Mouse (Mus musculus) heart, adult 8-10 months (tissue): ENCODE data around the gene Gm10447. TPM values are rescaled to one million over a fixed set of nuclear protein-coding genes. Genes with fewer than 3 reads are reported as not detected.

Source experiments
- DNase-seq: peaks from one replicate; pipeline ENCODE4 v3.0.0; 2022; ENCODE audit warnings: low spot score
- total RNA-seq, 4 experiments: library from RNA; stranded (reverse); gene quantifications; 2 replicates each; pipeline ENCODE4 v1.2.4; 2022

The Gm10447 gene
- total RNA-seq, 4 experiments from 2014 or later: not detected

DNA sequence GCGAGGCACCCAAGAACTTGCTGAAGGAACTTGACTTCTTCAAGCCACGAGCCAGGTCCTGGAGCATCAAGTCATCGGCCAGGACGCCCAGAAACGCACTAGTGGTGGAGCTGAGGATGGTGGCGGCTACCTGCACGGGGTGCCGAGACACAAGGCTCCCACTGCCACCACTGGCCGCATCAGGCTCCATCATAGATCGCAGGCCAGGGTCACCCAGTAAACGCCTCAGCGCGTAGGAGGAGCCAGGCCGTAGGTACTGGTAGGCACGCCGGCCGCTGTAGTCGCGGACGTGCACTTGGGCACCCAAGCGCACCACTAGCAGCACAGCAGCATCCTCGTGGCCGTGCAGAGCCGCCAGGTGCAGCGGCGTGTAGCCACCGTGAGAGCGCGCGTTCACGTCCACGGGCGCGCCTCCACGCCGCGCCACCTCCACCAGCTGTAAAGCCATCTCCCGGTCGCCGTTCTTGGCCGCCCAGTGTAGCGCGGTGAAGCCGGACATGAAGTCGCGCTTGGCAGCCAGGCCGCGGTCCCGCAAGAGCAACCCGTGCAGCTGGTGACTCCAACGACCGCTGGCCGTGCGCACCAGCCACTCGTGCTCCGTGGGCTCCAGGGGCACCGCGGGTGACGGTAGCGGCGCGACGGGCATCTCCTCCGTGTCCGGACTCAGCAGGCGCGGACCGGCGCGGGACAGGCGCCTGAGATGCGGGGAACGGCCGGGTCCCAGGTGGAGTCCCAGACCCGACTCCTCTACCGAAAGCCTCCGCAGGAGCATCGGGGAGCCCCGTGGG is 21.7 kb upstream of the Gm10447 start:
- DNase-seq: no peak

DNA sequence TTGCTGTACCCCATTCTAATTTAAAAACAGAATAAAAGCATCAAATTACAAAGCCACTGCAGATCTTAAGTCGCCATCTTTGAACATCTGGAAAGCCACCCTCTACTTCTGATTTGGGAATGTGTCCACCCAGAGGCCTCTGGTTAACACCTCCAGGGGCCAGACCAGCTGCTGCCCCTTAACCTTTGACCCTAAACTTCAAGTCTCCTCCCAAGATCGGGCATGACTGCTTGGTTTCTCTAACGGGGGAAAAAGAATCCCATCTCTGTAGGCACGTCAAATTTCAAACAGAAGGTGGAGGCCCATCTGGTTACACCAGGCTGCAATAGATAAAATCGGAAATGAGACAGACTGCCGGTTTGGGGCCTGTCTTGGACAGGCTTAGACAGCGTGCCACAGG is 20.9 kb upstream of the Gm10447 start:
- no peak for DNase-seq

DNA sequence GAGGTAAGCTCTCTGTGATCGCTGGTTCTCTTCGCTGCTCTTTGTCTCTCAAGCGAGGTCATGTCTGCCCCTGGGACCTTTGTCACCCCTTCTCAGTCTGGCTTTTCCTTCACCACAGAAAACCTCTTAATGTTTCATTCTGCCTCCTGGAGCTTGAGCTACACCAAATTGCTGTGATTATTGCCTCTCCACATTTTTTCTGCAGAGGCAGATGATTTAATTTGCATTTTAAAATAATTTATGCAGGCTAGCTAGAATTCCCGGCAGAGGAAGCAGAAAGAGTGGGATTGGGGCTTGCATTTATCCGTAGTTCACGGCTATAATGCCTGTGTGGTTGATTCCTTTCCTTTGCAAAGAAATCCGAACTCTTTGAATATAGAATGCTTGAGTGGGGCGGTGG is 18.7 kb upstream of the Gm10447 start:
- no peak for DNase-seq

DNA sequence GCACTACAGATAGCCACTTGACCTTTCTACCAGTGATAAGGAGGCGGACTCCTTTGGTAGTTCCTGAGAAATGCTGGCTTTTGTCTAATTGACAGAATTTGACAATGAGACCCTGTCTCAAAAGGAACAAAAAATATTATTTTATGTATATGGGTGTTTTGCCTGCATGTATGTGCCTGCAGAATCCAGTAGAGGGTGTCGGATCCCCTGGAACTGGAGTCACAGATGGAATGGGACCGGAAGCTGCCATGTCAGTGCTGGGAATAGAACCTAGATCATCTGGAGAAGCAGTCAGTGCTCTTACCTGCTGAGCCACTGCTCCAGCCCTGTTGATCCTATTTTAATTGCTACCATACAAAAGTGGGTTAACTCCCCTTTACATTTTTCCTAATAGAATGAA is 15.8 kb upstream of the Gm10447 start:
- DNase-seq: no peak

DNA sequence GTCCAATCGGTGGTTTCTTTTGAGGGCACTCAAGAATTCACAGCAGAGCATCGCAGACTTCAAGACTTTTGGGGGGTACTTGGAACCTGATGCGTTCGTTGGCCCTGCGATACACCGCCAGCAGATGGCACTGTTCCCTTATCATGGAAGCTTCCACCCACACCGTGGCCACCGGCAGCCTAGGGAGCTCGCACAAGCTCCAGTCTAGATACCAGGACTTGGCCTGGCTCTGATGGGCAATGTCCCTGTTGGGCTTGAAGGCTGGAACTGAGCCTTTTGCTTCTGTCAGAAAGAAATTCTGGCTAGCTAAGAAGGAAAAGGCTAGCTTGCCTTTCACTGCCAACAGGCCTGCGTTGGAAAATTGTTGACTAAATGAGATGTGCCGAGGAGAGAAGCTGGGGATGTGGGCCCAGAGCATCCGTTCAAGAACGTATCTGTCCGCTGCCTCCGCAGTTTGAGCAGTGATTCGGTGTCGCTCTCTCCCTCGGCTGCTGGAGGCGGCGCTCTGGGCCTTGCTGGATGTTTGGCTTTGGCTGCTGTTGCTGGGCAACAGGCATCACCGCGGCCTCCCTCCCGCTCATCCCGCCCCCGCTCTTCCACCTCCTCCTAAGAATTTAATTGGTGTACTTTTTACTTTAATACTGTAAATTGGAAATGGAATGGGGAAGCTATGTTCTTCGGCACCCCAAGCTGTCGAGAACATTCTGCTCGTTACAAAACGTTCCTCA is 13.2 kb upstream of the Gm10447 start, which contains the start of gene Gm9837:
Gm9837 (minus strand) TSS at position 512 of the 728 bp plus-strand sequence.
- peak; percentile 90 for DNase-seq

DNA sequence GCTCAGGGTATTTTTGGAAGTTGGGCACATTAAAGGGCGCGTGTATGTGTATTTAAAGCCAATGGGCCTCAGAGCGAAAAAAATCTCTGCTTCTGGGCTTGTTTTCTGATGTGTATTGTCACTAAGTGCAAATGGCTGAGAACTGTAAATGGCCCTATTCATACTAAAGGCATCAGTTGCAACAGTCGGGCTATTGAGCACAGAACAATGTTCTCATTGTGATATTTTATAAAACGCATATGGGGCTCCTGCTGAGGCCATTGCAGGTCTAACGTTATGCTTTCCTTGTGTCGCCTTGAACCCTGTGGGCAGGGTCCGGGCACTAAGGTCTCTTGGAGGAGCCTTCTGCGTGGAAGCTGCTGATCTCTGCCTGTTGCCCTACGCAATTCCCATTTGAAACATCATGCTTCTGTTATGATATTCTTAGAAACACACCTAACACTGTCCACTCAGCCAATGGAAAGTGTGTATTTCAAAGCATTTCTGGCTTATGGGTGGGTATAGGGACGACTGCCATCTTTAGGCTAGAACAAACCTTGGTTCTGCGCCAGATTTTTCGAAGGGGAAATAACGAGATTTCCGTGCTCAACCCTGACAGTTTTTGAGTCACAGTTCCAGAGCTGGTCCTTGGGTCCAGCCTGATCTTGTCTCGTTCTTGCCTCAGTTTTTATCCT is 12.5 kb upstream of the Gm10447 start:
- no peak for DNase-seq

DNA sequence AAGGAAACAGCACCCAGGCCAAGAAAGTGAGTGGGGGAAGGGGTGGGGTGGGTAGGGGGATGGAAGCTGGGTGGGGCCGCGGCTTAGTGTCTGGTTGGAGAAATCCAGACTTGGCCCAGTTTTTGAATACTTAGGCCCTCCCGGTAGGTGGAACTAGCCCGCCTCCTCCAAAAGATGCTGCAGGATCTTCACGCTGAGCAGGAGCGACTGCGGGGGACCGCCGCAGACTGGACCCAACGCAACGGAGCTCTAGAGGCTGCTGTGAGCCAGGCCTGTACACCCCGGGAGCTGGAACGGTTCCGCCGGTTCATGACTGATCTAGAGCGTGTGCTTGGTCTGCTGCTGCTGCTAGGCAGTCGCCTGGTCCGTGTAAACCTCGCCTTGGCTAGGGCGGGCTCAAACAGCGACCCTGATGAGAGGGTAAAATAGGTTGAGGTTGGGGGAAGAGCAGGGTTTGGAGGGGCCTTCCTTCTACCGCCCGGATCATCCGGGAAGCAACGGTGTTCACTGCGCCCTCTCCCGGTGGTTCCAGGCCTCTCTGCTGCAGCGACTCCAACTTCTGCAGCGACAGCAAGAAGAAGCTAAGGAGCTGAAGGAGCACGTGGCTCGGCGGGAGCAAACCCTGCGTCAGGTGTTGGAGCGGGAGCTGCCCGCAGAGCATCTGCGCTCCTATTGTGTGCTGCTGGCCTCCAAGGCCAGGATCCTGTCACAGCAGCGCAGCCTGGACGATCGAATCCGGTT is 9.5 kb upstream of the Gm10447 start:
- DNase-seq: peak; percentile 62

DNA sequence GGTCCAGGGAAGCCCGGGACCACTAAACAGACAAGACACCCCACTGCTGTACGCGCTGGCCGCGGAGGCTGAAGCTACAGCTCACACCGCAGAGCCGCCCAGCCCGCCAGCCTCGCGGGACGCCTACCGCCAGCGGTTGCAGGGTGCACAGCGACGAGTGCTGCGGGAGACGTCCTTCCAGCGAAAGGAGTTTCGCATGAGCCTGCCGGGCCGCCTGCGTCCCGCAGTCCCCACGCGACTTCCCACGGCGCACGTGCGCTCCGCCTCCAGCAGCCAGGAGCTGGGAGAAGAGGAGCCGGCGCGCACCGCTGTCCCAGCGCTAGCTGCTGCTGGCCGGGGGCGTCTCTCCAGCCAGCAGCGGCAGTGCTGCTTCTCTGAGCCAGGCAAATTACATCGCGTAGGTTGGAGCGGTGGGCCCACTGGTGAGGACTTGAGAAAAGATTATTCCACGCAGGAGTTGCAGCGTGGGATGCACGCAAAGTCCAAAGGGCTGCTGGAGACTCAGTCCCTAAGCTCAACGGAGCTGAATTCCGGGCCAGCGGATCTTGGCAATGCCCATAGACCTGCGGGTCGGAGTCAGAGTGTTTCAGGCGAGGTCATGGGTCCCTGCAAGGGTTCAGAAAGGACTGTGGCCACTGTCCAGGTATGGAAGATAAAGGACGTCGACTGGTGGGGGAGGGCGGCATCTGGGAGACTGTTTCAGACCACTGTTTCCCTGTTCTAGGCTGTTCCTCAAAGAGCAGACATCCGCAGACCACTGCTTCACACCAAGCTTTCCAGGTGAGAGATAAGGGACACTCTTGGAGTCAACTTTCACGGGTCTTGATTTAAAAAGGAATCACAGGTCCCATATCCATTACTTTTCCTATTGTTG is 6.9 kb upstream of the Gm10447 start:
- no peak for DNase-seq

DNA sequence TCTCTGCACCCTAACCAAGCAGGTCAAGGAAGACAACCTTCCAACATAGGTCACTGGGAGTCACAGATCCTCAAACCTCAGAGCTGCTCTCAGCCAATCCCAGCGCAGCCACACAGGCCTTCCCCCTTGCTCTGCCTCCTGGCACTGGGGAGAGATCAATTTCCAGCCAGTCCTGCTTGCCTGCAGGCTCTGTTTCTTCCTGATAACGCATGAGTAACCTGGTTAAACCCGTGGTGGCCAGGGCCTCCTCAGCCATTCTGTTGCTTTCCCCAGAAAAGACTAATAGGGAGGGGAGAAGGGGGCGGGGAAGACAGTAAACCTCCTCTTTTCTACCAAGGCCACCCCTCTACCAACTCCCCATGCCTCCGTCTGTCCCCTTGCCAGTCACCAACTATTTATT is 4.8 kb upstream of the Gm10447 start:
- no peak for DNase-seq

DNA sequence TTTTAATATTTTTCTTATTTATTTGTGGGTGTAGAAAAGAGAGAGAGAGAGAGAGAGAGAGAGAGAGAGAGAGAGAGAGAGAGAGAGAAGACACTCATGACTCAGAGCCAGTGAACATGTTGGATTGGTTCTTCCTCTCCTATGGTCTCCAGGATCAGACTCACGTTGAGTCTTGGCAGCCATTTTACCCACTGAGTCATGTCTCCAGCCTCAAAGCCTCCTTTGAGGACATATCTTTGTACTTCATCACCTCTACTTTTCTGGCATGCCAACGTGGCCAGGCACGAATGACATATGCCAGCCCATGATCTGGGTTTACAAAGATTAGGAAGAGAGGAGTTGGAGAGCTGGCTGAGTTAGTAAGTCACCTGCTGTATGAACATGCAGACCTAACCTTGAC is 3.3 kb upstream of the Gm10447 start:
- DNase-seq: no peak

DNA sequence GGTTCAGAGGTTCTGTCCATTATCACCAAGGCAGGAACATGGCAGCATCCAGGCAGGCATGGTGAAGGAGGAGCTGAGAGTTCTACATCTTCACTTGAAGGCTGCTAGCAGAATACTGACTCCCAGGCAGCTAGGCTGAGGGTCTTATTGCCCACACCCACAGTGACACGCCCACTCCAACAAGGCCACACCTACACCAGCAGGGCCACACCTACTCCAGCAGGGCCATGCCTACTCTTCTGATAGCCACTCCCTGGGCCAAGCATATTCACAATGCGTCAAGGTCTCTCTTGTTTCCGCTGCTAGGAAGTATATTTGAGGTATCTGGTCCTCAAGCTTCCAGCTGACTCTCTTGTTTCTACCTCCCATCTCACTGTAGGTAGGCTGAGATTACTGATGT is 2.1 kb upstream of the Gm10447 start:
- DNase-seq: no peak

DNA sequence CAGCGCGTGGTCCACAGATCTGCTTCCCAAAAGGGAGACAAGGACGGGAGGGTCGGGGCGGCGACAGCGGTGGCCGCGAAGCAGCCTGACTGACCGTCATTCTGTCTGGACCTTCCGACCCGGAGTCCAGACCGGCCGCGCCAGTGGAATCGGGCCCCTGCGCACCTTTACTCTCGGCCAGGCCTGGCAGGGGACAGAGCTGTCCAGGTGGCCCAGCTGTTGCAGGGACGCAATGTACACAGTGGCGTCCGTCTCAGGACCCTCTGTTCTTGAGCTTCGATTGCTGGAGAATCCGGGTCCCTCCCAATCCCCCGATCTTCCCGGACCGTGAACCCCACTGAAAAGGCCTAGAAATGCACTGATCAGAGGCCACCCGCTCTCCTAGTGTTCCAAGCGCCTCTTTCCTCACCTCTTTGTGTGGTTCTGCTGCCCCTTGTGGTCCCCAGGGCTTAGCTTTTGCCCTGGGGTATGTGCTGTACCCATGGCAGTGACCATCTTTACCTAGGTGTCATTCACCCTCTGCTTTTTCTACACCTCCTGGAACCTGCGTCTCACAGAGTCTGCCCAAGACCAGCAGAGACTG is 553 bp upstream of the Gm10447 start:
- no peak for DNase-seq

DNA sequence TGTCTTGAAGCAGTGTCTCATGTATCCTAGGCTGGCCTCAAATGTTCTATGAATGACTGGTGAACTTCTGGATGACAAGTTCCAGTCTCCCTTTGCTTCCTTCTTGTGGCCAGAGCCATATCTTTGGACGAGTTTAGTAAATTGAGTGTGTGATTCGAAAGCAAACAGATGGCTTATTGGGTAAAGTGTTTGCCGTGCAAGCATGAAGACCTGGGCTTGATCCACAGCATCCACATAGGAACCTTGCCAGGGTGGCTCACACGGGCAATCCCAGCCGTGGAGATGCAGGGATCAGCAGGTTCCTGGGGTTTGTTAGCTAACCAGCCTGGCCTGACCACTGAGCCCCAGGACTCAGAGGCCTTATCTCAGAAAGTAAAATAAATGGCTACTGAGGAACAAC is 3.9 kb downstream of the Gm10447 start:
- DNase-seq: no peak

DNA sequence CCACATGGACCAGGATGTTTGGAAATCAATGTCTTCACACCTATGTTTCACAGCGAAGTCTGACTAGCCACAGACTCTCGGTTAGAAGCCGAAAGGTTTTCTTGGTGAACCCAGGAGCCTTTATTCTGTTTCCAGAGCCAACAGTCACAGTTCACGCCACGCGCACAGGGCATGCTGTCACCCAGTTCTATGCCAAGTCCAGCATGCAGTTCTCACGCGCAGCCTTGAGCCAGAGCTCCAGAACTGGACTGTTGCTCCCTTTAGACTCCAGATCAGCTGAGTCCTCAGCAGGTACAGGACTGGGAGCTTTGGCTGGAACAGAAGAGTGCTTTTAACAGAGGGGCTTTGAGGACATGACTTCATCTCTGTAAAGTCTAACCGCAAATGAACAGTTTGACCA is 4.5 kb downstream of the Gm10447 start:
- DNase-seq: no peak

DNA sequence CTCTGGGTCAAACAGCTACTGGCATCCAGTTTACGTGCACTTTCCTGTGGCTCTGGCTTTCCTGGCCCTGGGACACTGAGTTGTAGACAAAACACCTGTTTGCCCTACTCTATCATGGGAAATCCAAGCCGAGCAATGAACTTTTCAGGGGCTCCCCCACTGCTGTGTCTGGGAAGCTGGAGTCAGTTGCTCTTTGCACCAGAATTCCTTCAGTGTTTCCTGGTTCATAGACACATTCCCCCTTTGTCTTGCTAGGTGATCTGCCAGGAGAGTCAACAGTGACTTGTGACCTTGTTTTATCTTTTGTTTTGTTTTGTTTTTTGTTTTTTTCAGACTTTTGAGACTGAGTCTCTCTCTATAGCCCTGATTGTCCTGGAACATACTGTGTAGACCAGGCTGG is 5.5 kb downstream of the Gm10447 start:
- no peak for DNase-seq

DNA sequence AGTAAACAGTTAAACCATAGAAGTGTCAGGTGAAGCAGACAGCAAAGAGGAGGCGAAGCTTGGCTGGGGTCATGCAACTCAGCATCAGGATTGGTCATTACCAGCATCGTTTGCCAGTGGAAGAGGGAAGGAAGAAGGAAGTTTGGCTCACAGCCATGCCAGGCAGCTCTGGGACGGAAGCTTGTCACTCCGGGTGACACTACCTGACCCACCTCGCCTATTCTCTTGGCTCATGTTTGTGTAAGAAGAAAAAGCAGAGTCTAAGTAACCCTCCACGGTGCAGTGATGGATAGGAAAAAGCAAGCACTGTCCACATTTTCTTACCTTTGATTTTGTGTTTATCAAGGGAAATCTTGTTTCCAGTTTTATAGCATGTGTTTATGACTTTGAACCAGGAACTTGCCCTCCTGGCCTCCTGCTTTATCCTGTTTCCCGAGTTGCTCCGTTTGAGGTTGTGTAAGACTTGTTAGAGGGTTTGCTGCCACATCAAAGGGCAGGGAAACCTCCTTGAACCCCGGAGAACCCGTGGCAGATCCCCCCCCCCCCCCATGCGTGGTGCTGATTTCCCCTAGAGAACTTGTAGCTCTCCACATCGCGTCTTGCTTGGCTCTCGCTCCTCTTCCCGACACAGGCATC is 6.7 kb downstream of the Gm10447 start:
- DNase-seq: no peak

DNA sequence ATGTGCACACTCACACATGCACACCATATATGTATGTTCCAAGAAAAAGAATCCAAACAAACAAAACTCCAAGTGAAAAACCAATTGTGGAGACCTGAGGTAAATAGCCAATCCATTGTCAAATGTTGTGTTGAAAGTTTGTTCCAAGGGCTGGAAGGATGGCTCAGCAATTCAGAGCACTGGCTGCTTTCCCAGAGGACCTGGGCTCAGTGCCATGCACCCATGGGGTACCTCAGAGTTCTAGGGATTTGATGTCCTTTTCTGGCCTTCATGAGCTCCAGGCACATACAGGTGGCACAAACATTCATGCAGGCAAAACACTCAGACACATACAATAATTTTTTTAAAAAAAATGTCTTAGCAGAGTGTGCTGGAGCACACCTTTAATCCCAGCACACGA is 8.4 kb downstream of the Gm10447 start:
- peak; percentile 63 for DNase-seq

DNA sequence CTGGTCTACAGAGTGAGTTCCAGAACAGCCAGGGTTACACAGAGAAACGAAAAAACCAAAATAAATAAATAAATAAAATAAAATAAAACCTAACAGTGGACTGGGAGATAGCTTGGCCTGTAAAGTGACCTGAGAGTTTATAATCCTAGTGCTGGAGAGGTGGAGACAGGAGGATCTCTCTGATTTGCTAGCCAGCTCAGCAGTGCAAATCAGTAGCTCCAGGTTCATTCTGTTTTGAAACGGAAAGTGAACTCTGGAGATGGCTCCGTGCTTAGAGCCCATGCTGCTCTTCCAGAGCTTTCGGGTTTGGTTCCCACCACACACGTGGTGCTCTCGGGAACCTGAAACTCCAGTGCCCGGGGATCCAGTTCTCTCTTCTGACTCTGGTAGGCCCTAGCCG is 8.9 kb downstream of the Gm10447 start:
- DNase-seq: no peak

DNA sequence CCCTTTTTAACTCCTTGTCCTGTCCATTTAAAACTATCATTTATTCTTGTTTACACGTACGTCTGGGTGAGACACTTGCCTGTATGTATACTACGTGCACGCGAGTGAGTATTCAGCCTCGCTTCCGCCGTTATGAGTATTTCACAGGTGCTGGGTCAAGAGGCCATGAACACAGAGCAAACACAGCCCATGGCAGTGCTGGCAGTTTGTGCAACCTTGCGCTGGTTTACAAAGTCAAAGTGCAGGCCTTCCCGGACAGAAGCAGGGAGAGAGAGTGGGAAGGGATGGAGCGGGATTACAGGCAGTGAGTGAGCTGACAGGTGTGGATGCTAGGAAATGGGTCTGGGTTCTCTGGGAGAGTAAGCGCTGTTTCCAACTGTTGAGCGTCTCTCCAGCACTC is 10.7 kb downstream of the Gm10447 start:
- DNase-seq: no peak

DNA sequence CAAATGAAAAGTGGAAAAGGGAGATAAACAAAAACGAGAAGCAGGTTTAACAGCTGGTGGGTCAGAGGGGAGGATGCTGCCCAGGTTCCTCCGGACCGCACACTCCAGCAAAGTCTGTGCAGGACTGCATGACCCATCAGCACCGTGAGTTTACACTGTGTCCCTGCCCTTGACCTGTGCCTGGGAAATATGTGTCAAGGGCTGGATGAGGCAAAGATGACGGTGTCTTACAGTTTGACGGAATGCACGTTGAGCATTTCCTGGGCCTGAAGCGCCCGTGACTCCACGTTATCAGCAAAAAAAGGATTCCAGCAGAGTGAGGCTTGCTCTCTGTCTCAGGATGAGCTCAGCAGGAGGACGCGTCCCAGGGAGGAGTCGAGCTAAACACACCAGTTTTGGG is 11.3 kb downstream of the Gm10447 start:
- DNase-seq: no peak
